Mouse (Mus musculus): ENCODE measurements around the gene Slc25a22. TPM values are rescaled to one million over a fixed set of nuclear protein-coding genes. Genes with fewer than 3 reads are reported as not detected.

Slc25a22 gene
- polyA plus RNA-seq (2012; rRNA removed), result 61.2 and 68.0 TPM in 2 replicates

GRCm38 (mm10) chr7:141437178-141438120 lies at the start of gene Slc25a22:
Gene Slc25a22, minus strand, starts transcription at chr7:141437892.

GRCm38 (mm10) chr7:141475011-141475804 lies 37.5 kb upstream of the Slc25a22 start, which contains the start of the genes Polr2l and Tspan4:
Gene Polr2l, minus strand, starts transcription at chr7:141475132.
Gene Tspan4, plus strand, starts transcription at chr7:141475240.

GRCm38 (mm10) chr7:141467230-141468030 lies 29.7 kb upstream of the Slc25a22 start, which contains the start of gene Cd151:
Gene Cd151, plus strand, starts transcription at chr7:141467392.

GRCm38 (mm10) chr7:141460391-141461113 lies 22.9 kb upstream of the Slc25a22 start, which contains the start of gene Cracr2b:
Gene Cracr2b, plus strand, starts transcription at chr7:141461094.

GRCm38 (mm10) chr7:141454967-141455551 lies 17.4 kb upstream of the Slc25a22 start, which contains the start of gene Pnpla2:
Gene Pnpla2, plus strand, starts transcription at chr7:141455198.

GRCm38 (mm10) chr7:141447110-141447991 lies 9.7 kb upstream of the Slc25a22 start, which contains the start of gene Rplp2:
Gene Rplp2, plus strand, starts transcription at chr7:141447370.

GRCm38 (mm10) chr7:141443828-141444237 lies 6.1 kb upstream of the Slc25a22 start, which contains the start of gene Pidd1:
Gene Pidd1, minus strand, starts transcription at chr7:141444025.

GRCm38 (mm10) chr7:141429310-141429709 lies 8.4 kb downstream of the Slc25a22 start, which contains the start of gene Cend1:
Gene Cend1, minus strand, starts transcription at chr7:141429491.

GRCm38 (mm10) chr7:141413809-141414584 lies 23.7 kb downstream of the Slc25a22 start, which contains the start of gene Gatd1:
Gene Gatd1, minus strand, starts transcription at chr7:141414136.

GRCm38 (mm10) chr7:141391625-141392551 lies 45.8 kb downstream of the Slc25a22 start, which contains the start of gene Taldo1:
Gene Taldo1, plus strand, starts transcription at chr7:141392199.

Other genes with a start within 250 kb of the Slc25a22 start
- 97.5 and 134 TPM in 2 replicates for gene Hras, start 243.9 kb downstream of the Slc25a22 start, polyA plus RNA-seq (2012; rRNA removed)
- 15.4 and 17.1 TPM in 2 replicates for gene Lrrc56, start 243.7 kb downstream of the Slc25a22 start, polyA plus RNA-seq (2012; rRNA removed)
- gene Lmntd2, start 223.8 kb downstream of the Slc25a22 start, polyA plus RNA-seq (2012; rRNA removed), result 8.6 and 10.9 TPM in 2 replicates
- gene Rassf7, start 222.0 kb downstream of the Slc25a22 start, polyA plus RNA-seq (2012; rRNA removed), result 38.0 and 43.8 TPM in 2 replicates
- 45.8 and 52.9 TPM in 2 replicates for gene Phrf1, start 209.1 kb downstream of the Slc25a22 start, polyA plus RNA-seq (2012; rRNA removed)
- gene Irf7, start 171.4 kb downstream of the Slc25a22 start, polyA plus RNA-seq (2012; rRNA removed), result 0.49 and 0.77 TPM in 2 replicates
- gene Cdhr5, start 161.1 kb downstream of the Slc25a22 start, polyA plus RNA-seq (2012; rRNA removed), result 0.02 and 0.16 TPM in 2 replicates
- gene Sct, start 158.8 kb downstream of the Slc25a22 start, polyA plus RNA-seq (2012; rRNA removed), result 0.28 and 4.1 TPM in 2 replicates
- gene Drd4, start 145.9 kb downstream of the Slc25a22 start, polyA plus RNA-seq (2012; rRNA removed), result 0.56 and 1.6 TPM in 2 replicates
- 45.2 and 61.7 TPM in 2 replicates for gene Deaf1, start 110.2 kb downstream of the Slc25a22 start, polyA plus RNA-seq (2012; rRNA removed)
- gene Tmem80, start 110.2 kb downstream of the Slc25a22 start, polyA plus RNA-seq (2012; rRNA removed), result 44.9 and 57.3 TPM in 2 replicates
- gene Eps8l2, start 99.0 kb downstream of the Slc25a22 start, polyA plus RNA-seq (2012; rRNA removed), result 2.7 and 3.8 TPM in 2 replicates
- gene Taldo1, start 45.7 kb downstream of the Slc25a22 start, polyA plus RNA-seq (2012; rRNA removed), result 237 and 389 TPM in 2 replicates
- 36.6 and 60.3 TPM in 2 replicates for gene Gatd1, start 23.8 kb downstream of the Slc25a22 start, polyA plus RNA-seq (2012; rRNA removed)
- 6.8 and 9.0 TPM in 2 replicates for gene Cend1, start 8.4 kb downstream of the Slc25a22 start, polyA plus RNA-seq (2012; rRNA removed)
- gene Pidd1, start 6.1 kb upstream of the Slc25a22 start, polyA plus RNA-seq (2012; rRNA removed), result 29.8 and 30.6 TPM in 2 replicates
- gene Rplp2, start 9.5 kb upstream of the Slc25a22 start, polyA plus RNA-seq (2012; rRNA removed), result 1,440 and 4,284 TPM in 2 replicates
- gene Pnpla2, start 17.3 kb upstream of the Slc25a22 start, polyA plus RNA-seq (2012; rRNA removed), result 10.3 and 13.7 TPM in 2 replicates
- gene Cracr2b, start 23.2 kb upstream of the Slc25a22 start, polyA plus RNA-seq (2012; rRNA removed), result 4.1 and 6.6 TPM in 2 replicates
- gene Cd151, start 29.5 kb upstream of the Slc25a22 start, polyA plus RNA-seq (2012; rRNA removed), result 70.7 and 98.9 TPM in 2 replicates
- gene Polr2l, start 37.2 kb upstream of the Slc25a22 start, polyA plus RNA-seq (2012; rRNA removed), result 45.0 and 90.3 TPM in 2 replicates
- gene Tspan4, start 37.3 kb upstream of the Slc25a22 start, polyA plus RNA-seq (2012; rRNA removed), result 19.9 and 31.4 TPM in 2 replicates
- 17.4 and 24.0 TPM in 2 replicates for gene Chid1, start 102.0 kb upstream of the Slc25a22 start, polyA plus RNA-seq (2012; rRNA removed)
- gene Ap2a2, start 124.3 kb upstream of the Slc25a22 start, polyA plus RNA-seq (2012; rRNA removed), result 40.9 and 45.4 TPM in 2 replicates
- gene Muc6, start 217.4 kb upstream of the Slc25a22 start, polyA plus RNA-seq (2012; rRNA removed), result 0.08 and 0.11 TPM in 2 replicates

Data from central nervous system, embryonic 11.5 days (tissue).